Mouse (Mus musculus): ENCODE results near the gene Prdm16.

The Prdm16 gene

DNA sequence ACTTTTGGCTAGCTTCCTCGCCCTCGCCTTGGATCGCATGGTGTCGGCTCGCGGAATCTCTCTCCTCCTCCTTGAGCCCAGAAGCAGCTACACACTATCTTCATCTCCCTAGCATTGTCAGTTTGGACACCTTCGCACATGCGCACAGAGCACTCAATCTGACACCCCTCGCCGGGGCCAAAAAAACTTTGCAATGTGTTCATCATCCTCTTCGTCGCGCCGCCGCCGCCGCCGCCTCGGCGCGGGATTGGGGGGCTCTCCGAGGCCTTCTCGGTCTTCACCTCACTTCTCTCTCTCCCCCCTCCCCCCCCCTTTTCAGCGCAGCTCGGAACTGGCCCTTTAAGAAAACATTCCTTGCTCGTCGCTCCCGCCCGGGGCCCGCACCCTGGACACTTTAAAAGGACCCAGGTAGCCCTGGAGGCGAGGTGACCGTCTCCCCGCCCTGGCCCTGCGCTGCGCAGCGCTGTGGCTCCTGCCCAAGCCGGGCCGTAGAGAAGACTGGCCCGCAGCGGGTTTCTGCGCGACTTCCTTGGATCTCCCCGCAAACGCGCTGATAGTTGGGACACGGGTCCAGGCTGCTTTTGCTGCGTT, at the start of gene Prdm16:
Gene Prdm16 (minus strand): TSS at position 153 of the 591 bp plus-strand sequence.
- DNase-seq (ENCODE audit: low spot score in 2 of 2): peak; percentile 33 to 45

DNA sequence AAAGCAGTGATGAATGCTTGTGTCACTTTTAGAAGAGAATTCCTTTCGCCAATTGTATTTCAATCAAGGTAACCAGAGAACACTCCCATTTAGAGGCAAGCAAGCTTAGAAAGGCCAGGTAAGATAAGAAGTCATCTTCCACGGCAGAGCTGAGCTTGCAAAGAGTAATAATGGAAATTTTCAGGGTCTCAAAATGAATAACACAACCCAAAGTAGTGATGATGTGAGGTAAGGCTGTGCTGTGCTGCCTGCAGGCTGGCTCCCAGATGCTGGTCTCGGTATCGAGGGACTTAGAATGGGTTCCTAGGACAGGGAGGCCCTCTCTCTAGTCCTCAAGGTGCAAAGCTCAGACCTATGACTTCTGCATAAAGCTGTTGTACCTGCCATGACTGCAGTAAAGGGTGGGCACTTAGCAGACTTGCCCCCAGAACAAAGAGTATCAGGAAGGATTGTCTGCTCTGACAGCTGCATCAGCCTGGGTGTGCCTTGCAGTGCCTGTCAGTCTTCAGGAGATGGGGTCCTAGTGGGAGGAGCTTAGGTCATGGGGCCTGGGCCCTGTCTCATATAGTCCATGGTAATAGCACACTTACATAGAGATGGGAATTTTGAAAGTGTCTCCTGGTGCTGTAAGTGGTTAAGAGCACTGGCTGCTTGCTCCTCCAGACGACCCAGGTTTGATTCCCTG, 46.5 kb upstream of the Prdm16 start:
- DNase-seq (ENCODE audit: low spot score in 2 of 2): no peak

DNA sequence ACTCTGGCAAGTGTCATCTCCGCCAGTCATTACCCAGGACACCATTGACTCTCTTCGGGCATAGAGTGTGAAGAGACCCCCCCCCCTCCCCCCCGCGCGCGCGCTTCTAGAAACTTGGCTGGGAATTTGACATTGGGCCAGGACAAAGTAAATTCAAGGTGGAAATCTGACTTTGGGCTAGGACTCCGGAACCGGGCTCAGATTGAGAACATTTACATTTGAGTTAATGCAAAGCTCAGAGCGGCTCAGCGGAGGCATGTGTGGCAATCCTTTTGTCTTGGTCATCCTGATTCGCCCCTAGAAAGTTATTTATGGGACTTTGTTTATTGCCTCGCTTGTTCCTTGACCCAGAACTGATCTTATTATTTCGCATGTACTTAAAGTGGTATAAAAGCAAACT, 45.6 kb upstream of the Prdm16 start:
- no peak for DNase-seq (ENCODE audit: low spot score in 2 of 2)

DNA sequence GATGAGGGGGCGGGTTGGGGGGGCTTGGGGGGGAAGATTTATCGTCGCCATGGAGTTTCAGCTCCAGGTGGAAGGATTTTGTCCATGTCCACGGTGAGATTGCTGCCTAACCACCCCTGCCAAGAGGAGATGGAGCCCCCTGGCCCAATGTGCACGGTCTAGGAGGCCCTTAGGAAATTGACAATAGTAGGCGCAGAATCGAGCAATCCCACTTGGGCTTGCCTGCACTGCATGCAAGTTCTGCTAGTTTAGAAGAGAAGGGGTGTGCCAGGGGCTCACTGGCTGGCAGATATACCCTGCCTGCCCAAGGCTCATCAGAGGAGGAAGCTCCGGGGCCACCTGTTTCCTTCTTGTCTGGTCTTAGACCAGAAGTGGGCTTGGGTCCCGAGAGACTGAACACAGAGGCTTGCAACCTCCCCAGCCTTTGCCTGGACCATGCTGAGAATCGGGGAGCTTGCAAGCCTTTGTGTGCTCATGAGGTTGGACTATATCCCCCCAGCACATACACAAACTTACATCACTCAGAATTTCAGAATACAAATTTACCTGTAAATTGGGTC, 38.8 kb upstream of the Prdm16 start:
- no peak for DNase-seq (ENCODE audit: low spot score in 2 of 2)

DNA sequence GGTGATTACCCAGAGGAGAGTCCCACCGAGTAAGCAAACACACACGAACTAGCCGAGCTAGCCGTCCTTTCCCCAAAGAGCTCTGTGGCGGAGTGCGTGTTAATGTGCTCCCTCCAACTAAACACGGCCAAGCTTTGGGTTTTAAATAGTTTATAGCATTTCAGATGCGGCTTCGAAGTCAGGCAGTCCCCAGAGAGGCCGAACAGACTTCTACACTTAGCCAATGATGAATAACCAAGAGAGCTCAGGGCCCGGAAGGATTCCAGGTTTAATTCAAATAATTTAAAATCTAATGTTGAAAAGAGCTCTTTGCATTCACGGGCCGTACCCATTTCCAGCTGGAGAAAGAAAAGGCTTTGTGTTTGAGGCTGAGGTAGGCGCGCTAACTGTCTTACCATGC, 38.3 kb upstream of the Prdm16 start:
- peak in 1 of 2 experiments; percentile 16 for DNase-seq (ENCODE audit: low spot score in 2 of 2)

DNA sequence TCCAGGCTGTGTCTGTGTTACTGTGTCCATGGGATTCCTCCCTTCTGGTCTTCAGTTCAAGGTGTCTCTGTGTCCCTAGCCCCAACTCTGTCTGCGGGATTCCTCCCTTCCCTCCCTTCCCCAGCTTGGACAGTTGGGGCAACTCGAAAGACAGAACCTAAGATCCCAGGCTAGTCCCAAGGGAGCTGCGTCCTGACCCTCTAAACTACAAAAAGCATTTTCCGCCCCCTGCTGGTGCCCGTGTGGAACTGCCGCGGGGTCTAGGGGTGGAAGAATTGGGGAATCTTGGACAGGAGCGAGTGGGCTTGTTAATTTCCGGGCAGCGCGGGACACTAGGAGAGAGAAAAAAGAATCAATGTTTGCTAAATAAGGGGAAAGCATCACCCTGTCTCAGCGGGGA, 37.9 kb upstream of the Prdm16 start:
- DNase-seq (ENCODE audit: low spot score in 2 of 2): peak; percentile 45 to 66

DNA sequence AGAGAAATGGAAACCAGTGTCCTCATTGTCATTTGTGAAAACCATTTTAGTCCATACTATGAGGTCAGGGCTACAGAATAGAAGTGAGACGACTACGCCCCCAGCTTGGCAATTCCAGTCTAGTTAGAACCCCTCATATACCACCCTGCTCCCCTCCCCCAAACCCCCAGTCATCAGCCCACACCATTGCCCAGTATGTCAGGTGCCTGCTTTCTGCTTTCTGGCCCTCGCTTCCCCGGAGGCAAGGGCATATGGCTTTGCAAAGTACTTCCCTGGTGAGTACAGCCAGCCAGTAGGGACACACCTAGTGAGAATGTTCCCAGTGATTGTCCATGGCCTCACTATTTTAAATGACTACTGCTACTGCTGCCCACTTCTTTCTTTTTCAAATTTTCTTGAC, 37.3 kb upstream of the Prdm16 start:
- no peak for DNase-seq (ENCODE audit: low spot score in 2 of 2)

DNA sequence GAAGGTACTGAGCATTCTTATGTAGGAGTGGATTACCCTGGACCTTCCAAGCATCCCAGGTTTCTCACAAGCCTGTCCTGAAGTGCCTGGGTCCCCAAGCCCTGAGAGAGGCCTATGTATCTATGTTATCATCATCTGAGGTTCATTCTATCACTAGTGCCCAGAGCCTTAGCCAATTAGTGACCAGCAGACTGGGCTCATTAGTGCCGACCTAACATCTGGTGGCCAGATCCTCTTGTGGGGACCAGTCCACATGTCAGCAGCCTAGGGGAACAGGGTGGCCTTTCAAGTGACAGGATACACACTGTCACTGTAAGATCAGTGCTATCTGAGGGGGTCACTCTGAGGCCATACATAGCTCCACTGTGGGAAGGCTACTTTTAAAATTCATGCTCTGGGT, 35.4 kb upstream of the Prdm16 start:
- DNase-seq (ENCODE audit: low spot score in 2 of 2): no peak

DNA sequence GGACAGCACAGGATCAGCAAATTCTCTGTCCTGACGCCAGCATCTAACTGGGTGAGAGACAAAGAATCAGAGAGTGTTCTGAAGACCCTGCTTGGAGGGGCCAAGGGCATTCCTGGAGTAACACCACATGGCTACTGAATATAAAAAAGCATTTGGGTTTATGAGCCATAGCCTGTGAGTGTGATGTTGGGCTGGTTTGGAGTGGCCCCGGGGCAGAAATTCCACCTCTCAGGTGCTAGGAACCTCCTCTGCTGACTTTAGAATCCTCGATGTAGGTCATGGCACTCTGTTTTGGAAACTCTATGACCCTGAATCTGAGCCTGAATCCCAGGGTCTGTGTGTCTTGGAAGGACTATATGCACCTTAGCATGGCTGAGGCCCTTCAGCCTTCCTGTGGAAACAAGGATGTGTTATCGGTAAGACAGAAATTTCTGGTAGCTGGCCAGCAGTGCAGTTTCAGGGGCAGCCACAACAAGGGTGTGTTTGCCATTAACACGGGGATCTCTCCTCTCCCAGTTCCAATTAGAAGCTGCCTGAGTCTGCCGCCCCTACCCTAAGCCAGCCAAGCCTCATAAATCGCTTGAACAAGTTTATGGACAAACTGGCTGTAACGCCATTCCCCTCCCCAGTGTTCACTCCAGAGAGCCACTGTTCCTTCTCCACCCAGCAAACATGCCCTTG, 34.7 kb upstream of the Prdm16 start:
- no peak for DNase-seq (ENCODE audit: low spot score in 2 of 2)

DNA sequence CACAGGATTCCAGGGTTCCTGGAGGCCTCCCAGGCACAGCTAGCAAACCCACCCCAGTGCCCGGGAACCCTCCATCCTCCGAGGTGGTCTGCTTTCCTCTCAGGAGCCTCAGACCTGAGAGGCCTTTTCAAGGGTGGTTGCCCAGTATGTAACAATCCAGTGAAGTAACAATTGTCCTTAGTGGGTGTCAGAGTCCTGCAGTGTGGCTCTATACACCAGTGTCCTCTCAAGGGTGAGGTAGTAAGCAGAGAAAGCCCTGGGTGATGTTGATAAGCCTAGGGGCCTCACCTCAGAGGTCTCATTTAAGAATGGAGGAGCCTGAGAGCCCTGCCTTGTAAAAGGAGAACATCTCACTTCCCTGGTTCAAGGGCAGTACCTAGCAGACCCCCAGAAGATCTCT, 31.1 kb upstream of the Prdm16 start, which contains the start of gene Actrt2:
Gene Actrt2 (minus strand): TSS at position 101 of the 400 bp plus-strand sequence.
- DNase-seq (ENCODE audit: low spot score in 2 of 2): no peak

DNA sequence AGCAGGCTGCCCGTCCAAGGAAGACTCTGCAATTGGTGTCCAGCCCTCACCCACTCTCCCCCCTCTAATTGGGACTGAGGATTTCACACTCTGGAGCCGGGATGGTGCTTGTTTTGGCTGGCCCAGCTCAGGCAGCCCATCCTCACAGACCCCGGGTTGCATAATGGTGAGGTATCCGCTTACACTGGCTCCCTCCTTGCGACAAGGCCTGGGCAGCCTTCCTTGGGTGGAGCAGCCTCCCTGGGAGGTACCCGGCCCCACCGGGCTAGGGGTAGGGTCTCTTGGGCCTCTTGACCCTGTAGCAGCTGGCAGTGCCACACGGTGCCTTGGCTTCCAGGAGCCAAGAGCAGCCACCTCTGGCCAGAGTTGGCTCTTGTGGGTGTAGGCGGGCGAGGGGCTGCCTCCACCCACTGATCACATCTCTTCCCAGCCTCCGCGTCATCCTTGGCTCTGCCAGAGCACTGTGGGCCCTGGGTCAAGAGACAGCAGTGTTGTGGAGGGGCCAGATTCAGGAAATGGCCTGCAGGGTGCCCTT, 26.1 kb upstream of the Prdm16 start:
- no peak for DNase-seq (ENCODE audit: low spot score in 2 of 2)

DNA sequence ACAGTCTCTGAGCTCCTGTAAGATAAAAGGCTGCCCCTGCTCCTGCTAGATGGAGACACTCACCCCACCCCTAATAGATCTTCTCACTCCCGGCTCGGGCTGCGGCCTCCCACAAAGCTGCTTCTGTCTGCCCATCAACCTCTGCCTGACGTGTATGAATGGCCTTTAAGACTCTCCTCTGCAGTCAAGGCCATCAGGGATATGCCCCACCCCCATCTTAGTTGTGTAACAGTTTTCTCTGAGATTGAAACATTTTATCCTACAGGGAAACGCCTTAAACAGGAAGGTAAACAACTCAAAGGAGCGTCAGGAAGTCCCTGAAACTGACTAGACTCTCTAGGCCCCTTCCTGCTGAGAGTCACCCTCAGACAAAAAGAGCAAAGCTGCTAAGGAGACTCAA, 24.6 kb upstream of the Prdm16 start:
- no peak for DNase-seq (ENCODE audit: low spot score in 2 of 2)

DNA sequence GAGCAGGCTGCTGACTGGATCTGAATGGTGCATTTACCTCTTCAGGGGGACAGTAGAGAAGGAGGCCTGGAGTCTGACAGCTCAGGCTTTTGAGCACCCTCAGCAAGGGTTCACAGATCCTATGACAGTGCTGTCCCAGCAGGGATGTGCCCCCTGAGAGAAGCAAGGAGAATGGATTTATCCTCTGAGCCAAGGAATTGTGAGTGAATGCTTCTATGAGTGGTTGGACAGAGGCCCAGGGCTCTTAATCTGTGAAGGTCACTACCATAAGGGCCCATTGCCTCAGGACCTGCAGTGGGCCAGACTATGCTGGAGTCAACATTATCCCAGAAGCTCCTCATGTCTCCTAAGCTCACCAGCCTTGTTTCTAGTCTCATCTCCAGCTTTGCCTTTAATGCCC, 23.4 kb upstream of the Prdm16 start:
- DNase-seq (ENCODE audit: low spot score in 2 of 2): no peak

DNA sequence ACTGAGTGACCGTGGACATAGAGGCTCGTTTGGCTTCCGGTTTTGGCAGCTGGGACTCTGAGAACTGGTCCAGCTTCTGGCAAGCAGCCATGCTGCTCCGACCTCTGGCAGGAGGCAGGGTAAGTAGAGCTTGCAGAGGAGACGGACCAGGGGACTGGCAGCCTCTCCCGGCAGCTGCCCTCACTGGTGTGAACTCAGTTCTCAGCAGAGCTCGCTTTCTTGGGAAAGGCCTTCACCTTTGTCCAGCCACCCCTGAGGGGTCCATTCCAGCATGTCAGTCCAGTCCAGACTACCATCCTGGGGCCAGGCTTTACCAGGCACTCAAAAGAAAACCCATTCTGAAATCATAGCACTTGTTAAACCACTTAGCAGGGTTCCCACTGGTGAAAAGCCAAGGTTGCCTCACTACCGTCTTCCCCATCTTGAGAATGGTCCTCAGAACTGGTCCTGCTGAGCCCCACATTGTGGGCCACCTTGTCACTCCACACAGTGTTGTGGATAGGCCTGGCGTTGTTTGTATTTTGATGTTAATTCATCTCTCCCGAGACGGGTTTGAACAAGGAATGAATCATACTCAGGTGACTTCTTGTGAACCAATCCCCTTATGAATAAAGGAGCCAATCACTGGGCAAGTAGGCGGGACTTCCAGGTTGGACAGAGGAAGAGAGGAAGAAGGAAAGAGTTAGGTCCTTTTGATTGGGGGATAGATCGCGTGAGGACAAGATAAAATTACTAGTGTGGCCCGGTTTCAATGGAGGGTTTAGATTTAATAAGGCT, 18.6 kb upstream of the Prdm16 start:
- peak in 1 of 2 experiments; percentile 10 for DNase-seq (ENCODE audit: low spot score in 2 of 2)

DNA sequence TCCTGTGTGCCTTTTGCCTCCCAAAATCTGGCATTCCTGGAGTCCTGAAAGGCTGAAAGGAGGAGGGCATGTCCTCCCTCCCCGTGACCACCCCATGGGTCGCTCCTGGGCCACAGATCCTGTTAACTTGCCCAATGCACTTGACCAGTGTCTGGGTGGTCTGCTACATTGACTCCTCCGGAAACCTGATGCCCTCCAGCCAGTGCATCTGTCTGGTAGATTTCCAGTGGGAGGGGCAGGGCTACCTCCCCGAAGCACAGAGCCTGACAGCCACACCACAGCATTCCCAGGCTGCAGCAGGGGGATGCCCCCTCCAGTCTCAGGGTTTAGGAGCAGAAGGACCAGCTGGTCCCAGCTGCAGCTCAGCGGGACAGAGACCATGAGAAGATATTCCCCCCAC, 15.8 kb upstream of the Prdm16 start:
- no peak for DNase-seq (ENCODE audit: low spot score in 2 of 2)

DNA sequence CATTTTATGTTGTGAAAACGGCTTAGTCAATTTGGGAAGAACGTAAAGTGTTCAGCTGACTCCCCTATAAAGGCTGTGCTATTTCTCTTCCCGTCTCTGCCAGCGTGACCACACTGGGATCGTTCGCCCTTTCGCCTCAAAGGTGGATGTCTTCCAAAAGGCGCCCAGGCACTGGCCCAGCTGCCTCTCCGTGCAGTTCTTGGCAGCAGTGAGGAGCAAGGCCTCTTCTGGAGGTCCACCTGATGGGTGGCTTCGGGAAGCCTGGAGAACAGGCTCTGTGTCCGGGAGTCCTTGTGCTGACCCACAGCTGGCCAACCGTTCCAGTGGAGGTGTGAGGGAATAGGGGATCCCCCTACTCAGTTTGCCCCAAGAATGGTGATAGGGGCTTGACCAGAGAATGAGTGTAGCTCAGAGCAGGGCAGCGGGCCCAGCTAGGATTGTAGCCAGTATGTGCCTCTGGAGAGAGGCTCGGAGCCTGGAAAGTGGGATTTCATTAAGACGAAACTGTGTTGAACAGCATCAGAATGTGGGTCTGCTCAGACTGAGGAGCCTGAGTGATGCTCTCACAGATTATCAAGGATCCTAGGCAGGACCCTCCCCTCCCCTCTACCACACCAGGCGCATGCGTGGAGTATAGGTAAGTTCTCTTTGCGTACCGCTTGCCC, 12.5 kb upstream of the Prdm16 start:
- peak; percentile 10 to 31 for DNase-seq (ENCODE audit: low spot score in 2 of 2)

DNA sequence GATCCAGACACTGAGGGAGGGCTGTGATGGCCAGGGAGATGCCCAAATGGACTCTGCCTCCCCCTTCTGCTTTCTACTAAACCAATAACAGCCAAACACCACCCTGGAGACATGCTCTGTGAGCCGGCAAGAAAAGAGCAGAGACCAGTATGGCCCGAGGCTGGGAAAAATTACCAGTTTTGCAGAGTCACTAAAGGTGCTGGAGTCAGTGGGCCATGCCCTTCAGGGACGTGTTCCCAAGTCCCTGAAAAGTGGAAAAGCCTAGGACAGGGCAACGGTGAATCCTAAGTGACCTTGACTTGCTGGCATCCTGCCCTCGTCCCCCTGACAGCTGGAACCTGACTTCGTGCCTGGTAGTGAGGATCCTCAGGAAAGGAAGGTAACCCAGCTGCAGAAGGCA, 5.8 kb upstream of the Prdm16 start:
- no peak for DNase-seq (ENCODE audit: low spot score in 2 of 2)

DNA sequence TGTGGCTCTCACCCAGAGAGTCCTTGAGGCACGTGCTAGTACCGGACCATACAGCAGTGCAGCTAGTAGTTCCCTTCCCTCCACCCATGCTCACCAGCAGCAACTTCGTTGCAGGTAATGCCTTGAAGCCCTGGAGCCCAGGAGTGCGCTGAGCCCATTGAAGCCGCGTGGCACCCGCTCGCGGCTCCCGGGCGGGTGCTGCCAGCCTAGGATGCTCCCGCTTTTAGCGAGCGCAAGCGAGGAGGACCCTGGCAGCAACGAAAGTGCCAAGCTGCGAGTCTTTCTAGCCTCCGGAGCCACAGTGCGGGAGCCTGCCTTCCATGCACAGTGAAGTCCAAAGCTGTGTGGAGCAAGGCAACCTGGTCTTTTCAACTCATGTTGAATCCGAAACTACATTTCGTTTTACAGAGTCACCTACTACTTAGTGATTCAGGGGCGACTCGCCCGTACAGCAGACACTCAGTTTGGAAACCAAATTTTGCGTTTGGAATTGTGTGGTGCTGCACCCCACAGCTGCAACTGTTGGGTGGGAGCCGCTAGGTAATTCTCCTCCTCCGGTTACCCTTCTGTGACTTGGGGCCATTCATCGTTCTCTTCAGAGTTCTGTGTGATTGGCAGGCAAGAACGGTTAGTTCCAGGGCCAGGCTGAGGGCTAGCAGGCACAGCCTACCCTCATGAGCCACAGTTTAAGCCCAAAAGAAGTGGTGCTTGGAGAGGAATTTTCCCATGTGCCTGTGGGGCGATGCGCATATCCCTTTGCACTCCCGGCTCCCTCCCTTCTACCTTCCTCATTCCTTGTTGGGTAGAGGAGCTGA, 4.8 kb upstream of the Prdm16 start:
- no peak for DNase-seq (ENCODE audit: low spot score in 2 of 2)

DNA sequence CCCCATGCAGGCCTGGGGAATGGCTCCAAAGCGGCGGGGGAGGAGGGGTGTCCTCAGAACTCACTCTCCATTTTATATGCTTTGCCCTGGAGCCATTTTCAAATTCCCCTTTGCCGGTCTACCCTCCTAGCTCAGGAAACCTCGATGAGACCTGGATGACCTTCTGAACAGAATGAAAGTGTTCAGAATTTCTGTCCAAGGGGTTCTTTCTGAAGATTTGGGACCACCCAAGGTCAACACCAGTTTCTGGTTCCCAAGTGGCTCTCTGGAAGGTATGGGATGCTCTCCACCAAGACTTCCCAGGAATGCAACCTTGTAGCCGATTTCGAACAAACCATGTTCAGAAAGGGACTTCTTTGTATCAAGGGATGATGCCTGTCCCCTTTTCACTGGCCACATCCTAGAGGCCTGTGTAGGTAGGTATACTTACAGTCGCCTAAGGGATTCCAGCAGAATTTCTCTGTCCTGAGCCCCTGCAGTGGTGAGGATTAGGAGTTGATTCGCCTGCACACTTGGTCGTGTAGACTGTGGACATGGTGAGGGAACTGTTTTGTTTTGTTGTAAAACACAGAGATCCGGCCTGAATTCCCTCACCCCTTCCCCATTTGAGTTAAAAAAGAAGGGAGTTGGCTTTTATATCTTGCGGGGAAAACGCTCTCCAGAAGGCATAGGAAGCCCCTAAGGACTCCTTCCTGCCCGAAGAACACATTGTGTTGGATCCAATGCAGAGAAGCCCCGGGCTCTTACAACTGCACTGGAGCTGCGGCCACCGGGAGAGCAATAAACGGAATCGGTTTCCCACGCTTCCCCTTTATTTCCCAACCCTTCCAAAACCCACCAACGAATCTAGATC, 4.0 kb upstream of the Prdm16 start:
- no peak for DNase-seq (ENCODE audit: low spot score in 2 of 2)

Data from right cerebral cortex, adult 2 months (tissue).